Mouse (Mus musculus): ENCODE results near the gene Dusp27. TPM values are rescaled to one million over a fixed set of nuclear protein-coding genes. Genes with fewer than 3 reads are reported as not detected.

The Dusp27 gene
- polyA plus RNA-seq, 1 experiment from 2014 or later, result 1.2 TPM

- Histone ChIP-seq H3K4me3 (peak overlapping the region; percentile 38), H3K4me1 (replicated peaks) (peaks cover 51% of the 10 kb centered on the region), H3K27me3 (peaks cover 12% of the 10 kb centered on the region), H3K9ac (peak overlapping the region; percentile 26), H3K9me3 (no peaks in the 10 kb centered on the region), H3K27ac (replicated peaks) (peak overlapping the region; percentile 62), H3K36me3 (no peaks in the 10 kb centered on the region), H3K4me2 (peak overlapping the region; percentile 89)
- ATAC-seq (ENCODE audit: low FRiP score, low read depth), result peak; percentile 39; the same call in 1 of the 2 replicates
- WGBS, result under 1% methylated on average over 23 of the region's 23 CpGs
These were observed 79.4 kb downstream of the Dusp27 start for GRCm38 (mm10) chr1:166048230-166048911.

Other genes with a start within 250 kb of the Dusp27 start
- 16.6 and 17.3 TPM in 2 replicates for gene Pou2f1, start 125.2 kb downstream of the Dusp27 start, polyA plus RNA-seq (2015; fragmentation: Nextera tagmentation; extraction: Ambion mirVana)
- gene Gpa33, start 2.3 kb upstream of the Dusp27 start, polyA plus RNA-seq (2015; fragmentation: Nextera tagmentation; extraction: Ambion mirVana), result not detected in 2 replicates
- 0.22 and 0.43 TPM in 2 replicates for gene Mael, start 110.8 kb upstream of the Dusp27 start, polyA plus RNA-seq (2015; fragmentation: Nextera tagmentation; extraction: Ambion mirVana)
- gene Ildr2, start 126.2 kb upstream of the Dusp27 start, polyA plus RNA-seq (2015; fragmentation: Nextera tagmentation; extraction: Ambion mirVana), result 4.1 and 4.9 TPM in 2 replicates

All from hindbrain, embryonic 15.5 days (tissue).